Mouse (Mus musculus) C2C12 (cell line): ENCODE results near the gene Arhgap31.

Experiments used
- CEBPB ChIP-seq: IDR thresholded peaks from one replicate; pipeline ENCODE4 v1.6.1; 2011; ENCODE audit warnings: low read depth, mild to moderate bottlenecking, control low read depth, moderate library complexity
- CTCF ChIP-seq: IDR thresholded peaks from one replicate; pipeline ENCODE4 v1.5.1; 2011; ENCODE audit not compliant: control insufficient read depth, insufficient read depth, insufficient read length
- MYOG ChIP-seq: IDR thresholded peaks from one replicate; pipeline ENCODE4 v1.6.1; 2011; ENCODE audit not compliant: control insufficient read depth, insufficient read length; ENCODE audit errors: extremely low read depth
- USF1 ChIP-seq: IDR thresholded peaks from one replicate; pipeline ENCODE4 v1.6.1; 2011; ENCODE audit warnings: low read depth, mild to moderate bottlenecking, control low read depth, moderate library complexity

DNA sequence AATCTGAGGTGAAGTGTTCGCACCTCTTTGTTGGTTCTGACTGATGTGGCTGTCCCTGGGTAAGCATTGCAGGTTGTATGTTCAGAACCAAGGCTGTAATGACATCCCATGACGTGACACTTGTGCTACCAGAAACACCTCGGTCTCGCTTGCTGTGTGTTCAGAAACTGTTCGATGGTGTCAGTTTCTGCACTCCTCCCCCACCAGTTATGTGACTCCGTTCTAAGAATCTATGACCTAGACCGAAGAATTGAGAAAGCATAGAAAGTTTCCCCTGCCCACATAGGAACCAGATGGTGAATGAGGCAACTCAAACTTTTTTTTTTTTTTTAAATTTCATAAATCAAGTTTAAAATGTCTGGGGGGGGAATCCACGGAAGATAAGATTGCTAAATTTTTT is 34.2 kb downstream of the Arhgap31 start:
- TF ChIP-seq MYOG (no peak), CTCF (no peak), USF1 (no peak), CEBPB (no peak)
